Mouse (Mus musculus): Measurements from ENCODE around the gene Btbd3. TPM values are rescaled to one million over a fixed set of nuclear protein-coding genes. Genes with fewer than 3 reads are reported as not detected.

Gene Btbd3
- polyA plus RNA-seq, 1 experiment: 2.8 TPM

DNA sequence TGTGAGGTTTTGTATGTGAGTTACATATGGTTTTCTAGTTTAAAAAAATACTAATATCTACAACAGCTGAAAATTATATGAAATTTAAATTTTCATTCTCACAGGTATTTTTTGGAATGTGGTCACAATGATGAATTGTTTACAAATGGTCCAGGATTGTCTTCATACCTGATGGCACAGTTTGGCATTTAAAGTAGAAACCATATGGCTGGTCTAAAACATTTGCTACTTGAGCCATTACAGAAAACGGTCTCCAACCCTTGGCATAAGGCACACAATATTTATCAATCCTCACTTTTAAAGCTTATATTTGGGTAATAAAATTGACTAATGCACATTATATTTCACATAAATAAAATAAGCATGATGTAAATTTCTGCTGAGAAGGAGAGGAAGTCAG lies 272.1 kb downstream of the Btbd3 start:
- no peaks in the 10 kb centered on the region for H3K4me1 ChIP-seq (ENCODE audit: control insufficient read depth, insufficient read depth, insufficient read length, low read length)
- 87% methylated on average over 1 of the region's 1 CpGs for WGBS
- H3K4me3 ChIP-seq (ENCODE audit: low read depth, low read length): no peak overlapping the region
- no peaks in the 10 kb centered on the region for H3K27me3 ChIP-seq (ENCODE audit: control insufficient read depth, insufficient read depth, low read length)
- no peak for TF ChIP-seq CTCF (IDR thresholded peaks at IDR 0.05; ENCODE audit: extremely low read depth, insufficient read length, insufficient replicate concordance, low read depth, low read length)
- TF ChIP-seq POLR2A (IDR thresholded peaks at IDR 0.05; ENCODE audit: low read depth, low read length): no peak
- no peak overlapping the region for H3K27ac ChIP-seq (ENCODE audit: insufficient read depth, low read depth, low read length)
- no peaks in the 10 kb centered on the region for H3K36me3 ChIP-seq (ENCODE audit: control insufficient read depth, insufficient read depth, low read length)

DNA sequence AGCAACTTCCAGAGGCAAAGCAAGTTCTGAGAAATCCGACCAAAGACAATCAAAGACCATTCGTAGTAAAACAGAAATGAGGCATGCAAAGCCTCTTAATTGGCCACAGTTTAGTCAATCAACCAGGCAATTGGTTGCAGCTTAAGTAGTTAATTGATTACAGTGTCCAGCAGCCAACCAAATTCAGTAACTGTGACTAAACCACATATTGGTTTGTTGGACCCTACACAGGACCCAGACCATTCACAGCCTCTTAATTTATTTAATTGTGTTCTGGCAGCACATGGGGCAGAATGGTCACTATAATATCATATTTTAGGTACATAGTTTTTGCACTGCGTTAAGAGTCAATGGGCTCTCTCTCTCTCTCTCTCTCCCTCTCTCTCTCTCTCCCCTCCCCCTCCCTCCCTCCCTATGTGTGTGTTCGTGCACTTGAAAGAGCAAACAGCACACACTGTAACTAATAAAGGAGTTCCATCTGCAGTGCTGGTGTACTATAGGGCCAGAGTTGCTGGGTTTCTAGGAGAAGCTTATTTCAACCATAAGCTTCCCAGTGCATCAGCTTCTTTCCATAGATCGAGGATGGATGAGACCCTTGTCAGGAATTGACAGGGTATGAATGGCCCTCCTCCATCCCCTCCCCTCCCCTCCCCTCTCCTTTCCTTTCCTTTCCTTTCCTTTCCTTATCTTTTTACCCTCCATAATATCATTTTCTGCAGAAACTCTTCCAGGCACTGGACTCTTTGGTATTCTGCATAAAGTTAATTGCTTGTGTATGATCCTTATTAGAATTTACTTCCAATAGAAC lies 275.0 kb downstream of the Btbd3 start:
- H3K4me3 ChIP-seq (ENCODE audit: low read depth, low read length): no peak overlapping the region
- H3K27me3 ChIP-seq (ENCODE audit: control insufficient read depth, insufficient read depth, low read length): no peaks in the 10 kb centered on the region
- H3K36me3 ChIP-seq (ENCODE audit: control insufficient read depth, insufficient read depth, low read length): no peaks in the 10 kb centered on the region
- H3K27ac ChIP-seq (ENCODE audit: insufficient read depth, low read depth, low read length): no peak overlapping the region
- 78% methylated on average over 5 of the region's 5 CpGs for WGBS
- no peaks in the 10 kb centered on the region for H3K4me1 ChIP-seq (ENCODE audit: control insufficient read depth, insufficient read depth, insufficient read length, low read length)
- TF ChIP-seq POLR2A (IDR thresholded peaks at IDR 0.05; ENCODE audit: low read depth, low read length) (no peak), CTCF (IDR thresholded peaks at IDR 0.05; ENCODE audit: extremely low read depth, insufficient read length, insufficient replicate concordance, low read depth, low read length) (no peak)

DNA sequence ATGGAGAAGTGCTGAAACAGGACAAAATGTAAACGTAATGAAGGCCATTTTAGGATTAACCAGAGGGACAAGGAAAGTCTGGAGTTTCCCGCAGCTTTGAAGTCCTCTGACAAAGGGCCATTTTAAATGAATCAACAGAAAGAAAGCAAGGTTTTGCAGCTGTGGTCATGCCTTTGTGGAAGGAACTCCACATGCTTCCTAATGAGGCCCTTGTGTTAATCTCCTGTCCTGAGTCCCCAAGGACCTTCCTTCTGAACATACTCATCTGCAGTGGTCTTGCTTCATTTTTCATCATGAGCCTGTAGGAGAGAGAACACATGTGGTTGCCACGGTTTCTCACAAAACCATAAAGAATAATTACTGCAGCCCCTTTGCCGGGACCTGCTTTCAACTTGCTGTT lies 275.6 kb downstream of the Btbd3 start:
- no peaks in the 10 kb centered on the region for H3K4me1 ChIP-seq (ENCODE audit: control insufficient read depth, insufficient read depth, insufficient read length, low read length)
- no peaks in the 10 kb centered on the region for H3K27me3 ChIP-seq (ENCODE audit: control insufficient read depth, insufficient read depth, low read length)
- no peak for TF ChIP-seq POLR2A (IDR thresholded peaks at IDR 0.05; ENCODE audit: low read depth, low read length)
- TF ChIP-seq CTCF (IDR thresholded peaks at IDR 0.05; ENCODE audit: extremely low read depth, insufficient read length, insufficient replicate concordance, low read depth, low read length): no peak
- H3K36me3 ChIP-seq (ENCODE audit: control insufficient read depth, insufficient read depth, low read length): no peaks in the 10 kb centered on the region
- H3K27ac ChIP-seq (ENCODE audit: insufficient read depth, low read depth, low read length): no peak overlapping the region
- H3K4me3 ChIP-seq (ENCODE audit: low read depth, low read length): no peak overlapping the region
- 69% methylated on average over 4 of the region's 4 CpGs for WGBS

DNA sequence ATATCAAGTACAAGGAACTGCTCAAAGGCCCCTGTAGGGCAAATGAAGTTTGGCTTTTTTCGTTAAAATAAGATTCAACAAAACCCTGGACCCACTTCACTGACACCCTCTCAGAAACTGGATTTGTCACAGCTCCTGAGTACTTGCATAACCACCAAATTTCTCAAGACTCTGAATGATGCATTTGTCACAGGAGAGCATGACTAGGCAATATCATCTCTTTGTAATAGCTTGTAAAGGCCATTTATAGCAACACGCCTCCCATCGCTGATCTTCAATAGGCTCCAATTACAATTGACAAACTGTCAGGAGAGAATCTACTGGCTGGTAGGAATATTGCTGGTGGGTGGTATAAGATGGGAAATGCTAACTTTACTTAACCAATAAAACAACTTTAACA lies 283.3 kb downstream of the Btbd3 start:
- no peak overlapping the region for H3K27ac ChIP-seq (ENCODE audit: insufficient read depth, low read depth, low read length)
- TF ChIP-seq POLR2A (IDR thresholded peaks at IDR 0.05; ENCODE audit: low read depth, low read length) (no peak), CTCF (IDR thresholded peaks at IDR 0.05; ENCODE audit: extremely low read depth, insufficient read length, insufficient replicate concordance, low read depth, low read length) (no peak)
- WGBS: 88% methylated on average over 3 of the region's 3 CpGs
- no peak overlapping the region for H3K4me3 ChIP-seq (ENCODE audit: low read depth, low read length)
- no peaks in the 10 kb centered on the region for H3K36me3 ChIP-seq (ENCODE audit: control insufficient read depth, insufficient read depth, low read length)
- H3K27me3 ChIP-seq (ENCODE audit: control insufficient read depth, insufficient read depth, low read length): no peaks in the 10 kb centered on the region
- no peaks in the 10 kb centered on the region for H3K4me1 ChIP-seq (ENCODE audit: control insufficient read depth, insufficient read depth, insufficient read length, low read length)

DNA sequence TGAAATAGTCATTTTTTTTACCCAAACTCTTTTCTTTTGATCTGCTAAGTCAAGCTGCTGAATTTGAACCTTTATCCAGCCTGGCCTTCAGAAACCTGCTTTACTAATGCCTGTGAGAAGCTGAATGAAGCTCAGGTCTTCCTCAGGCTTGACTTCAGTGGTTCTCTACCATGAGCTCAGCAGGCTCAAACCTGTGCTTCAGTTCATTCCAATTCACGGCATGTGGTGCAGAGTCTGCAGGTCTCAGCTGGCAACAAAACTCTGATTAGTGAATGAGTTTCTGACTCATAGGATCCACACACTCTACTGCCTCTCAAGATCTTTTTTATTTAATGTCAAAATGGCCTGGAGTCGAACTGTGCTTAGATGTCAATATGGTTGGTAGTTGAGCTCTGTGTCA lies 292.6 kb downstream of the Btbd3 start:
- H3K4me3 ChIP-seq (ENCODE audit: low read depth, low read length): no peak overlapping the region
- H3K27me3 ChIP-seq (ENCODE audit: control insufficient read depth, insufficient read depth, low read length): no peaks in the 10 kb centered on the region
- no peak overlapping the region for H3K27ac ChIP-seq (ENCODE audit: insufficient read depth, low read depth, low read length)
- no peaks in the 10 kb centered on the region for H3K4me1 ChIP-seq (ENCODE audit: control insufficient read depth, insufficient read depth, insufficient read length, low read length)
- no peaks in the 10 kb centered on the region for H3K36me3 ChIP-seq (ENCODE audit: control insufficient read depth, insufficient read depth, low read length)
- TF ChIP-seq POLR2A (IDR thresholded peaks at IDR 0.05; ENCODE audit: low read depth, low read length): no peak
- no peak for TF ChIP-seq CTCF (IDR thresholded peaks at IDR 0.05; ENCODE audit: extremely low read depth, insufficient read length, insufficient replicate concordance, low read depth, low read length)
- WGBS: 84% methylated on average over 2 of the region's 2 CpGs

DNA sequence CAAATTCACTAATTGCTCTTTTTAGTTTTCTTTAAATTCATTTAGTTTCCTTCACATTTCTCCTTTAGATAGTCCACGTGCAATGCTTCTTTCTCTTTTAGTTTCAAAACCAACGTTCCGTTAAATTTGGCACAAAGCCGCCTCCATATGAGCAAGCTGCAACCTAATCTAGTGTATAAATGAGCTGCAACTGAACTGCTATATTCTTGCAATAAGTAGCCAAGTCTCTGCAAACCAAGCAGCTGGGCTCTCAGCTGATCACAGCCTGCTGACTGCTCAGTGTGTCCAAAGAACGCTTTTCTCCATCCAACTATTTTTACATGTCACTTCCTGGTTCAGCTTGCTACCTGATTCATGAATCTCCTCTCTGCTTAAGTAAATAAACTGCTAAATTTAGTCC lies 295.2 kb downstream of the Btbd3 start:
- TF ChIP-seq CTCF (IDR thresholded peaks at IDR 0.05; ENCODE audit: extremely low read depth, insufficient read length, insufficient replicate concordance, low read depth, low read length): no peak
- no peak for TF ChIP-seq POLR2A (IDR thresholded peaks at IDR 0.05; ENCODE audit: low read depth, low read length)
- no peak overlapping the region for H3K27ac ChIP-seq (ENCODE audit: insufficient read depth, low read depth, low read length)
- WGBS: 62% methylated on average over 5 of the region's 5 CpGs
- no peaks in the 10 kb centered on the region for H3K27me3 ChIP-seq (ENCODE audit: control insufficient read depth, insufficient read depth, low read length)
- no peaks in the 10 kb centered on the region for H3K4me1 ChIP-seq (ENCODE audit: control insufficient read depth, insufficient read depth, insufficient read length, low read length)
- no peaks in the 10 kb centered on the region for H3K36me3 ChIP-seq (ENCODE audit: control insufficient read depth, insufficient read depth, low read length)
- H3K4me3 ChIP-seq (ENCODE audit: low read depth, low read length): no peak overlapping the region

DNA sequence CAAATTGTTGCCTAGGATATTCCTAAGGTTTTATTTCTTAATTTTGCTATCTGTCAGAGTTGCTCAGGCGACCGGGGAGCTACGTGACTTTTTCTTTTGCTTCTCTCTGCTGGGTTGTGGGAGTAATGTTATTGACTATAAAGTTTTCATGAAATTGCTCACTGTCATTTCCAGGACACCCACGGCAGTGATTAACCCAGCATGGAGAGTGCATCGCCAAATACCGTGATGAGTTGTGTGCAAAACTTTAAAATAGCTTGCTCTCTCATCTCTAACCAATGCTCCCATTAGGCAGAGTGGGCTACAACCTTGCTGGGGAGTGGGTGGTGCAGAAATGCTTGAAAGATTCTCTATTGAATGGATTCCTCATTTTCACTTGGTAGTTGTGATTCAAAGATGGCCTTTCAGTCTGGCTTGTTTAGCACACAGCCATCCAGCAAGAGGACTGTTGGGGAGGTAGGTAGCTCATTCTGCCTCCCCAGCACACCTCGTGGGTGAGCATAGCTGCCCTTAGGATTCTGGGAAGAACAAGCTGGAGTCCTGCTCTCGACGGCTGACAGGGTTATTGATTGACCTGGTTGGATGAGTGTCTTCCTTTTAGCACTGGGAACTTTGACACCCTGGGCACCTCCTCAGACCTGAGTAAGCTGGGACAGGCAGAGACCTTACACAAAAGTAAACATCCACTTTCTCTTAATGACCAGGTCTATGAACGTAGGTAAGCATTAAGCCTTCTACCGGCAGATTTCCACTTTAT lies 298.9 kb downstream of the Btbd3 start:
- Histone ChIP-seq H3K4me3 (ENCODE audit: low read depth, low read length) (no peak overlapping the region), H3K27me3 (ENCODE audit: control insufficient read depth, insufficient read depth, low read length) (no peaks in the 10 kb centered on the region), H3K36me3 (ENCODE audit: control insufficient read depth, insufficient read depth, low read length) (no peaks in the 10 kb centered on the region), H3K4me1 (ENCODE audit: control insufficient read depth, insufficient read depth, insufficient read length, low read length) (no peaks in the 10 kb centered on the region), H3K27ac (ENCODE audit: insufficient read depth, low read depth, low read length) (no peak overlapping the region)
- TF ChIP-seq POLR2A (IDR thresholded peaks at IDR 0.05; ENCODE audit: low read depth, low read length) (no peak), CTCF (IDR thresholded peaks at IDR 0.05; ENCODE audit: extremely low read depth, insufficient read length, insufficient replicate concordance, low read depth, low read length) (no peak)
- 59% methylated on average over 11 of the region's 11 CpGs for WGBS

Data from small intestine, adult 2 months (tissue).